Mouse (Mus musculus) regulatory T cell (primary cell): Measurements from ENCODE around the gene 4933412E24Rik.

Experiments
- in situ Hi-C: fragments of 300-600 bp; cut with MboI, MseI; formaldehyde crosslinking; loops from one replicate; pipeline ENCODE4 v1.15.1; 2025; ENCODE audit warnings: high pct_unique_total_duplicates

The 4933412E24Rik gene

GRCm38 (mm10) chr15:60016513-60016912 lies at the start of gene 4933412E24Rik:
Gene 4933412E24Rik (minus strand): TSS chr15:60016613.
- in situ Hi-C loops: no loop called here

GRCm38 (mm10) chr15:60030728-60031127 lies 14.3 kb upstream of the 4933412E24Rik start:
- in situ Hi-C loops: no loop called here

GRCm38 (mm10) chr15:60021256-60021655 lies 4.8 kb upstream of the 4933412E24Rik start:
- in situ Hi-C loops: no loop called here

- in situ Hi-C loops: no loop called here
Measured at GRCm38 (mm10) chr15:60010199-60010598, 6.2 kb downstream of the 4933412E24Rik start.

- in situ Hi-C loops: no loop called here
Measured at GRCm38 (mm10) chr15:60009610-60010009, 6.8 kb downstream of the 4933412E24Rik start.

- in situ Hi-C loops: no loop called here
Measured at GRCm38 (mm10) chr15:59983777-59984176, 32.6 kb downstream of the 4933412E24Rik start.

GRCm38 (mm10) chr15:59975310-59975709 lies 41.1 kb downstream of the 4933412E24Rik start:
- in situ Hi-C loops: no loop called here

- in situ Hi-C loops: no loop called here
Measured at GRCm38 (mm10) chr15:59974584-59974983, 41.8 kb downstream of the 4933412E24Rik start.

GRCm38 (mm10) chr15:59973651-59974519 lies 42.5 kb downstream of the 4933412E24Rik start:
- in situ Hi-C loops: no loop called here
